Mouse (Mus musculus) megakaryocyte-erythroid progenitor cell, adult 5-6 weeks (primary cell): ENCODE results near the gene Prrxl1. TPM values are rescaled to one million over a fixed set of nuclear protein-coding genes. Genes with fewer than 3 reads are reported as not detected.

ENCODE experiments used
- ATAC-seq: replicated peaks from 2 replicates; pipeline ENCODE4 v1.8.0; 2016; ENCODE audit warnings: mild to moderate bottlenecking, inconsistent platforms; ENCODE audit not compliant: severe bottlenecking, poor library complexity, low FRiP score, low TSS enrichment
- total RNA-seq, 2 experiments: library from RNA; stranded (forward) in 1 of 2; stranded (reverse) in 1 of 2; fragments of 200-1000, 215-1000 nt in 1 of 2; fragments of >200 nt in 1 of 2; fragmentation: Nextera tagmentation in 1 of 2; gene quantifications; 2 replicates each; pipeline ENCODE4 v1.2.3; 2014 to 2017

The Prrxl1 gene
- total RNA-seq, 2 experiments from 2014 or later, result not detected

DNA sequence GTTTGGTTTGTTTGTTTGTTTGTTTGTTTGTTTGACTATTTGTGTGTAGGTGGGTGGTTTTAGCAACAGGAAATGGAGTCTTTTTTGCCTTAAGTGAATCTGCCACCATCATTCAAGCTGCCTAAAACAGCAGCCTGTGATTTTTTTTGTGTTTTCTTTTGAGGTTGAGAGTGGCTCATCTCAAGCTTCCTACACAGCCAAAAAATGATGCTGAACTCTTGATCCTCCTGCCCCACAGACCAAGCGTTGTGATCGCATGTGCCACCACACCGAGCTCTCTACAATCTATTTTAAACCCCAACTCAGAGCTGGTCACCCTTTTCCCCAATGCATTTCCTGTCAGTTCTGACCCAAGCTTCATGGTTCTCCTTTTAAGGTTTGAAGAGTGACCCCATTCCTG lies 99.3 kb downstream of the Prrxl1 start:
- no peak for ATAC-seq

Other genes with a start within 250 kb of the Prrxl1 start
- gene 1700024G13Rik, start 211.0 kb upstream of the Prrxl1 start, total RNA-seq (2014; fragmentation: Nextera tagmentation), result not detected in 2 replicates
- not detected in 2 replicates for gene 1700024G13Rik, start 211.0 kb upstream of the Prrxl1 start, total RNA-seq (2017)
- not detected in 2 replicates for gene Slc18a3, start 134.6 kb upstream of the Prrxl1 start, total RNA-seq (2014; fragmentation: Nextera tagmentation)
- gene Slc18a3, start 134.6 kb upstream of the Prrxl1 start, total RNA-seq (2017), result not detected in 2 replicates
- gene Chat, start 133.4 kb upstream of the Prrxl1 start, total RNA-seq (2014; fragmentation: Nextera tagmentation), result not detected in 2 replicates
- not detected in 2 replicates for gene Chat, start 133.4 kb upstream of the Prrxl1 start, total RNA-seq (2017)
- gene Ercc6, start 85.9 kb upstream of the Prrxl1 start, total RNA-seq (2014; fragmentation: Nextera tagmentation), result 22.7 TPM in 2 replicates
- gene Ercc6, start 85.9 kb upstream of the Prrxl1 start, total RNA-seq (2017), result 20.9 and 27.3 TPM in 2 replicates
- gene 3425401B19Rik, start 85.9 kb downstream of the Prrxl1 start, total RNA-seq (2014; fragmentation: Nextera tagmentation), result not detected in 2 replicates
- not detected in 2 replicates for gene 3425401B19Rik, start 85.9 kb downstream of the Prrxl1 start, total RNA-seq (2017)
- not detected in 2 replicates for gene Tmem273, start 186.6 kb downstream of the Prrxl1 start, total RNA-seq (2014; fragmentation: Nextera tagmentation)
- gene Tmem273, start 186.6 kb downstream of the Prrxl1 start, total RNA-seq (2017), result not detected in 2 replicates
- gene Fam170b, start 234.6 kb downstream of the Prrxl1 start, total RNA-seq (2014; fragmentation: Nextera tagmentation), result not detected in 2 replicates
- gene Fam170b, start 234.6 kb downstream of the Prrxl1 start, total RNA-seq (2017), result not detected in 2 replicates